10 mouse cellular contexts compared by ENCODE assay signal in the genomic region with DNA sequence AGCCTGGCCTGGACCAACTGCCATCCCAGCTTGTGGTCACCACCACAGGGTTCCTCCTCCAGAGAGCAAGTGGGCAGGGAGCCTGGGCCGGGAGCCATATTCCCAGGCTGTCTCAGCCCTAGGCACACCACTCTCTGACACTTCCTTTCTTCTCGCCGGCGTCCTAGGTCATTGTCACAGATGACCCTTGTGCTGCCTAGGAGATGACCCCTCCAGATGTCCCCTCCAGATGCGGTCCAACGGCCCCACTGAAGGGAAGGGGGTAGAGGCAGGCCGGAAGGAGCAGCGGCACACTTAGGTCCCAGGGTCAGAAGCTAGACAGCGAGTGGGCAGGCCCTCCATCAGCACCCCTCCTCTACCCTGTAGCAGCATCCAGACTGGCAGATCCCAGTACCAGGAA. TPM values are rescaled to one million over a fixed set of nuclear protein-coding genes. Genes with fewer than 3 reads are reported as not detected.
DNase-seq lines count a peak whose midpoint lies in the region; ATAC-seq lines count a peak whose summit lies in the region.
"Had no signal": no experiment of that assay in that cellular context is flagged by ENCODE, and none has a peak within 500 bp of the region (broad histone marks: within the 10 kb centered on the region; RNA-seq: fewer than 3 reads in every experiment).

No protein-coding gene starts in this region.

- H3K27me3 ChIP-seq in liver, embryonic 12.5 days (replicated peaks) = 0 out of 2 replicates have a peak, but pooled peaks cover 9% of the 10 kb centered on the region
- H3K27me3 ChIP-seq in hindbrain, embryonic 13.5 days = no peaks in the 10 kb centered on the region
- H3K27me3 ChIP-seq: liver, embryonic 15.5 days; neural tube, embryonic 13.5 days had no signal

- H3K9me3 ChIP-seq in liver, embryonic 12.5 days (replicated peaks) = no peaks in the 10 kb centered on the region
- no peaks in the 10 kb centered on the region for H3K9me3 ChIP-seq in hindbrain, embryonic 13.5 days
- H3K9me3 ChIP-seq: liver, embryonic 15.5 days; neural tube, embryonic 13.5 days had no signal

- H3K4me2 ChIP-seq in liver, embryonic 12.5 days = no peak overlapping the region
- H3K4me2 ChIP-seq in hindbrain, embryonic 13.5 days = no peak overlapping the region
- H3K4me2 ChIP-seq: liver, embryonic 15.5 days; neural tube, embryonic 13.5 days had no signal

- 67% methylated on average over 9 of the region's 9 CpGs for WGBS in liver, embryonic 12.5 days (ENCODE audit: insufficient replicate concordance)
- 13% methylated on average over 9 of the region's 9 CpGs for WGBS in hindbrain, embryonic 13.5 days

- peaks cover 12% of the 10 kb centered on the region; the same call in 1 of the 2 replicates for H3K4me1 ChIP-seq in liver, embryonic 12.5 days
- peaks cover 22% of the 10 kb centered on the region for H3K4me1 ChIP-seq in hindbrain, embryonic 13.5 days (replicated peaks)
- H3K4me1 ChIP-seq: liver, embryonic 15.5 days had no signal

- DNase-seq in liver = no peak
- peak; percentile 65 for DNase-seq in embryo, embryonic 9.5 days (ENCODE audit: extremely low spot score)
- DNase-seq in lung, postnatal 25 days (ENCODE audit: low spot score) = peak; percentile 16
- no peak for DNase-seq in c-Kit-positive CD71-positive TER-119-positive erythroid progenitor cells, embryonic 14.5 days (ENCODE audit: low spot score)
- DNase-seq in urinary bladder, adult 18-20 months (ENCODE audit: low spot score in 2 of 2) = no peak
- DNase-seq: adrenal gland, adult 2 months had no signal

- ATAC-seq in liver, embryonic 12.5 days = peak; percentile 28; the same call in 1 of the 2 replicates
- no peak for ATAC-seq in hindbrain, embryonic 13.5 days (ENCODE audit: low FRiP score)

- no peak overlapping the region for H3K27ac ChIP-seq in liver, embryonic 12.5 days
- no peak overlapping the region for H3K27ac ChIP-seq in hindbrain, embryonic 13.5 days
- H3K27ac ChIP-seq: liver, embryonic 15.5 days; neural tube, embryonic 13.5 days had no signal

- no peak overlapping the region for H3K4me3 ChIP-seq in liver, embryonic 12.5 days
- H3K4me3 ChIP-seq in hindbrain, embryonic 13.5 days = no peak overlapping the region
- H3K4me3 ChIP-seq: liver, embryonic 15.5 days; neural tube, embryonic 13.5 days had no signal

- H3K9ac ChIP-seq in liver, embryonic 12.5 days = no peak overlapping the region
- H3K9ac ChIP-seq in hindbrain, embryonic 13.5 days = peak overlapping the region; percentile 43; the same call in 1 of the 2 replicates
- H3K9ac ChIP-seq: liver, embryonic 15.5 days had no signal

- H3K36me3 ChIP-seq in liver, embryonic 12.5 days = peaks cover 47% of the 10 kb centered on the region
- peaks cover 9% of the 10 kb centered on the region; the same call in 1 of the 2 replicates for H3K36me3 ChIP-seq in hindbrain, embryonic 13.5 days

RNA-seq across cellular contexts. Expression of a gene that starts 13.0 kb away (rescaled TPM):
- 18.8 and 22.1 TPM in 2 replicates for polyA plus RNA-seq in liver, embryonic 12.5 days (2016; fragmentation: Nextera tagmentation; extraction: Ambion mirVana)
- 21.9 and 24.2 TPM in 2 replicates for polyA plus RNA-seq in hindbrain, embryonic 13.5 days (2015; fragmentation: Nextera tagmentation; extraction: Ambion mirVana)

RNA-seq across cellular contexts. Expression of a gene that starts 27.9 kb away (rescaled TPM):
- polyA plus RNA-seq in liver, embryonic 12.5 days (2016; fragmentation: Nextera tagmentation; extraction: Ambion mirVana) = 472 and 487 TPM in 2 replicates
- polyA plus RNA-seq in hindbrain, embryonic 13.5 days (2015; fragmentation: Nextera tagmentation; extraction: Ambion mirVana) = 336 and 366 TPM in 2 replicates

RNA-seq across cellular contexts. Expression of a gene that starts 50.3 kb away (rescaled TPM):
- polyA plus RNA-seq in liver, embryonic 12.5 days (2016; fragmentation: Nextera tagmentation; extraction: Ambion mirVana) = 1.9 and 2.0 TPM in 2 replicates
- 1.8 and 2.0 TPM in 2 replicates for polyA plus RNA-seq in hindbrain, embryonic 13.5 days (2015; fragmentation: Nextera tagmentation; extraction: Ambion mirVana)

Comparison
In these comparisons a context has a peak if more than half of its experiments do, and no peak if none do; other contexts are left out.
1. DNase-seq: peak in embryo, embryonic 9.5 days (single experiment) and lung, postnatal 25 days (single experiment); none in liver (single experiment), c-Kit-positive CD71-positive TER-119-positive erythroid progenitor cells, embryonic 14.5 days (single experiment) and urinary bladder, adult 18-20 months (0 of 2).